Mouse (Mus musculus) forebrain, embryonic 16.5 days (tissue): ENCODE results near the gene Acox3. TPM values are rescaled to one million over a fixed set of nuclear protein-coding genes. Genes with fewer than 3 reads are reported as not detected.

Experiments
- ATAC-seq: fragments of 200-750 bp; cut with Nextera tagmentation; 2 replicates; pipeline ENCODE4 v1.8.0; 2017; ENCODE audit warnings: mild to moderate bottlenecking, moderate library complexity
- H3K27ac ChIP-seq: fragments of 300-500 bp; sonication (generic); 2 replicates; pipeline ENCODE4 v1.5.1; 2014; ENCODE audit warnings: low read length, control low read depth
- H3K27me3 ChIP-seq: fragments of 300-500 bp; sonication (generic); replicated peaks from 2 replicates; pipeline ENCODE4 v1.6.1; 2014; ENCODE audit warnings: low read length; ENCODE audit not compliant: control insufficient read depth, insufficient read depth
- H3K36me3 ChIP-seq: fragments of 300-500 bp; sonication (generic); 2 replicates; pipeline ENCODE4 v1.6.1; 2014; ENCODE audit not compliant: control insufficient read depth, insufficient read depth
- H3K4me1 ChIP-seq: fragments of 300-500 bp; sonication (generic); replicated peaks from 2 replicates; pipeline ENCODE4 v1.6.1; 2014; ENCODE audit warnings: low read length; ENCODE audit not compliant: control insufficient read depth, insufficient read depth
- H3K4me2 ChIP-seq: fragments of 300-500 bp; sonication (generic); 2 replicates; pipeline ENCODE4 v1.6.1; 2014; ENCODE audit warnings: mild to moderate bottlenecking, low read length, control low read depth
- H3K4me3 ChIP-seq: fragments of 300-500 bp; sonication (generic); replicated peaks from 2 replicates; pipeline ENCODE4 v1.5.1; 2014; ENCODE audit warnings: mild to moderate bottlenecking, low read length, control low read depth
- H3K9ac ChIP-seq: fragments of 300-500 bp; sonication (generic); replicated peaks from 2 replicates; pipeline ENCODE4 v1.6.1; 2014; ENCODE audit warnings: low read depth, low read length, control low read depth
- H3K9me3 ChIP-seq: fragments of 300-500 bp; sonication (generic); 2 replicates; pipeline ENCODE4 v1.6.1; 2016; ENCODE audit warnings: low read length; ENCODE audit not compliant: control insufficient read depth
- WGBS: fragments of 180-500 bp; shearing (Covaris S2); extraction: QIAGEN DNeasy Blood & Tissue Kit; methylation state at CpG from one replicate; pipeline ENCODE4 v1.1.7; 2014; 5-methylcytosine and 5-hydroxymethylcytosine counted together
- polyA plus RNA-seq: library from polyadenylated mRNA; unstranded; fragments of >200 nt; fragmentation: Nextera tagmentation; extraction: Ambion mirVana; gene quantifications from 2 replicates; pipeline ENCODE4 v1.2.1, GENCODE M21; 2015

The Acox3 gene
- polyA plus RNA-seq, 1 experiment from 2014 or later: 15.9 TPM

DNA sequence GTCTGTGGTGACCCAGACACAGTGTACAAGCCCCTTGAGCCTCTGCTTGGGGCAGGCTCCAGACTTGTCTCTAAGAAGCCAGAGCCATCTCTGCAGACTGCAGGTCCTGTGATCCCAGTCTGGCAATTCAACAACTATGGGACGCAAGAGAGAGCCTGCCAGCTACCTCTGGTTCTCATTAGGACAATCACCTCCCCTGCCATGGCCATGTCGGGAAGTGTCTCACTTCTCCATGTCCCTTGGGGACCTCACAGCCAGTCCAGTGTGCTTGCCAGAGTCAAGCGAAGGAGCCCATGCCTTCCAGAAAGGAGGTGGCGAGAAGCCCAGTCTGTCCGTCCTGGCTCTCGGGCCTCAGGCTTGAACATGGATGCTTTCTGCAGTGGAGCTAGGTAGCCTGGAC, 50.0 kb downstream of the Acox3 start:
- Histone ChIP-seq H3K9me3 (no peaks in the 10 kb centered on the region), H3K4me3 (no peak overlapping the region), H3K36me3 (no peaks in the 10 kb centered on the region), H3K27ac (no peak overlapping the region), H3K9ac (no peak overlapping the region), H3K4me1 (0 out of 2 replicates have a peak, but pooled peaks cover 3% of the 10 kb centered on the region), H3K27me3 (no peaks in the 10 kb centered on the region), H3K4me2 (no peak overlapping the region)
- no peak for ATAC-seq
- WGBS: 91% methylated on average over 6 of the region's 6 CpGs

DNA sequence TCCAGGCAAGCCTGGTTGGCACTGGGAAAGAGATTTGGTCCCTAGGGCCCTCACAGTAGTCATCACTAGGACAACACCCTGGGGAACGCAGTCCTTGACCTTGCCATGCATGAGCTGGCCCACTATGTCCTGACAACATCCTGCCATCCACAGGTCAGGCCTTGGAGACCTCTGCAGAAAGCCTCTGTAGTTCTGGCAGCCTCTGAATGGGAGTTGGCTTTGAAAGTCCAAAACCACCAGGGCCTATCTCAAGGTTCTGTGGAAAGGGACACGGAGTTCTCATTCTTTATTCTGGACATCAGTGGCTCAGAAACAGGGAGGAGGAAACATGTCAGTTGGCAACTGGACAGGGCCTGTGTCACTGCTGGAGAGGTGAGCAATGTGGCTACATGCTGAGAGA, 53.2 kb downstream of the Acox3 start:
- H3K27ac ChIP-seq: no peak overlapping the region
- H3K4me2 ChIP-seq: no peak overlapping the region
- 98% methylated on average over 2 of the region's 2 CpGs for WGBS
- no peaks in the 10 kb centered on the region for H3K27me3 ChIP-seq
- no peak overlapping the region for H3K9ac ChIP-seq
- no peaks in the 10 kb centered on the region for H3K36me3 ChIP-seq
- ATAC-seq: no peak
- no peak overlapping the region for H3K4me3 ChIP-seq
- H3K4me1 ChIP-seq: no peaks in the 10 kb centered on the region
- no peaks in the 10 kb centered on the region for H3K9me3 ChIP-seq

DNA sequence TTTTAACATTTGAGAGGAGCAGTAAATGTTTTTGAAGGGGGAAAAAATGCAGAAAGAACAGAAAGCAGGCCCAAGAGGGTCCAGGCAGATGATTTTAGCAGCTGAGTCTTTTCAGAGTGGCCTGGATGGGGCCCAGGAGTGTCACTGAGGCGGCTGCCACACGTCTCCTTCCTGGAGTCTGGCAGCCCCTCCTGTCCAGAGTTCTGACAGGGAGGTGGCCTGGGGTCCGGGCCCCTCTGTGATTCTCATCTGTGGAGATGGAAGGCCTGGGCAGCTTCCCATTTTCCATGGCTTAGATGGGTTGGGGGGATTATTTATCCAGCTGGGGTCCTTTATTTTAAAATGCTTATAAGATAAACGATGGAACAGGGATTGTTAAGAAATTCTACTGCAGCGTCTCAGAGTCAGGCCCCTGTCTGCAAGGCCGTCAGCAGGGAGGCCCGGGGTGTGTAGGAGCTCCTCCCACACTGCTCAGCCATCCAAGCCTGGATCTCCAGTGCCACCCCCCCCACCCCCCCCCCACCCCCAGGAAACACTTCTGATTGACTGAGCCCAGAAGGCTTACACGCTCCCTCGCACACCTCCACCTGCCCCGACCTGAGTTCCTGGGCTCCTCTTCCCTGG, 59.2 kb downstream of the Acox3 start:
- no peaks in the 10 kb centered on the region for H3K9me3 ChIP-seq
- no peaks in the 10 kb centered on the region for H3K4me1 ChIP-seq
- 56% methylated on average over 10 of the region's 10 CpGs for WGBS
- H3K36me3 ChIP-seq: no peaks in the 10 kb centered on the region
- H3K4me3 ChIP-seq: no peak overlapping the region
- H3K27ac ChIP-seq: no peak overlapping the region
- H3K27me3 ChIP-seq: no peaks in the 10 kb centered on the region
- no peak overlapping the region for H3K9ac ChIP-seq
- no peak overlapping the region for H3K4me2 ChIP-seq
- ATAC-seq: no peak

DNA sequence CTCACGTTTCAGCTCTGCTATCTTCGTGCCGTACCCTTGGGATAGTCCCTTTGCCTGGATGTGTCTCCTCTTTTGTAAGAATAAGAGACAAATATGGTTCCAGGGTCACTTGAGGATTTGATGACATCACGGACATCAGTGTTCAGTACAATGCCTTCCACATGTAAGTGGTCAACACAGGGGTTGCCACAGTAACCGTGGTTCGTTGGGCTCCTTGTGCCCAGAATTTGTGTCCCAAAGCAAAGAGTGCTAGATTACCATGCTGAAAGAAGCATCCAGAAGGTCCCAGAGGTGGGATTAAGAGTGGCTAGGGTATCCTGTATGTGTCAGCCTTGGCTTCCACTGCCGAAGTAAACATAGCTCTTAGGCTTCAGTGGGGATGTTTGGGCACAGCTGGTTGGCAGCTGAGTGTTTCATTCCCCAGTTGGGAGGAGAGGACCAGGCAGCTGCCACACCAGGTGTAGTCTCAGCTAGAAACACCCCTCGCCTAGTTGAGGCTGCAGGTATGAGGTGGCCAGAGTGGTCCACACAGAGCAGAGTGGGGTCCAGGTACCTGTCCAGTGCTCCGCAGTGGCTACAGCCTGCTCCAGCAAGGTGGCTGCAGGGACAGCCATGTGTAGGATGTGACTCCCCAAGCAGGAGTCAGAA, 60.7 kb downstream of the Acox3 start:
- Histone ChIP-seq H3K4me1 (no peaks in the 10 kb centered on the region), H3K27ac (no peak overlapping the region), H3K36me3 (no peaks in the 10 kb centered on the region), H3K4me3 (no peak overlapping the region), H3K9ac (no peak overlapping the region), H3K9me3 (no peaks in the 10 kb centered on the region), H3K27me3 (no peaks in the 10 kb centered on the region), H3K4me2 (no peak overlapping the region)
- 81% methylated on average over 9 of the region's 9 CpGs for WGBS
- no peak for ATAC-seq

DNA sequence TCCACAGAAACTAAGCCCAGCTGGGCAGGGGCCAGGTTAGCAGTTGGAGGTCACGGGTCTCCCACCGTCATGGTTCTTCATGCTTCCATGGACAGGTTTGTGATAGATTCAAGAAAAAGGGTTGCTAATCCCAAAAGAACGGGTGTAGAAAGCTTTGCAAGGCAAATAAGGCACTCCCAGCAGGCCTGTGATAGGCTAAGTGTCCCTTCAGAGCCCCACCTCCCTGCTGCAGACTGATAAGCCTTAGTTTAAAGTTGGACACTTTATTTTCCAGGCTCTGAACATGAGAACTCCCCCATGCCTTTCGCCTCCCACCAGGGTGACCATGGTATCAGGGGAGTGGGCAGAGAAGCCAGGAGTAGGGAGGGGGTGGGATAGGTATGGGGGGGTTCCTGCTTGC, 61.2 kb downstream of the Acox3 start:
- H3K4me3 ChIP-seq: no peak overlapping the region
- H3K9ac ChIP-seq: no peak overlapping the region
- no peaks in the 10 kb centered on the region for H3K27me3 ChIP-seq
- H3K9me3 ChIP-seq: no peaks in the 10 kb centered on the region
- H3K36me3 ChIP-seq: no peaks in the 10 kb centered on the region
- H3K4me2 ChIP-seq: no peak overlapping the region
- ATAC-seq: no peak
- H3K4me1 ChIP-seq: no peaks in the 10 kb centered on the region
- WGBS: 60% methylated on average over 4 of the region's 4 CpGs
- no peak overlapping the region for H3K27ac ChIP-seq

DNA sequence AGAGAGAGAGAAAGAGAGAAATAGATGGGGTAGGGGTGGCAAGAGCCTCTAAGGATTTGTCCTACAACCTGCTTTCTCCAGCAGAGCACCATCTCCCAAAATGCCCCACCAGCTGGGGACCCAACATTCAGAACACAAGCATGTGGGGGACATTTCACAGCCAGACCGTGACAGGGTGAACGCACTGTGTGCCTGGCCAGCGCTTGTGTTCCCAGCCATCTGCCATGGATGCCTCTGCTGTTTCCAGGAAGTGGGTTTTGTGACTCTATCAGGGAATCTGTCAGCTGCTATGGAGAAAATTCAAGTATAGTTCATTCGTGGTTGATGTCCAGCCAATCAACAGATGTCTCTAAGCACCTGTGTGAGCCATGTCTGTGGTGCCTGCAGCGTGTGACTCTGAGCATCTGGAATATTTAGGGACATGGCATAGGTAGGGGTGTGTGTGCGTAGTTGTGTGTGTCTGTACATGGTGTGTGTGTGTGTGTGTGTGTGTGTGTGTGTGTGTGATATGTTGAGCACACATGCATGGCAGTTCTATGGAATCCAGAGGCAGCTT, 63.2 kb downstream of the Acox3 start:
- no peak overlapping the region for H3K9ac ChIP-seq
- 80% methylated on average over 6 of the region's 6 CpGs for WGBS
- H3K4me2 ChIP-seq: no peak overlapping the region
- no peak overlapping the region for H3K27ac ChIP-seq
- H3K4me1 ChIP-seq: no peaks in the 10 kb centered on the region
- no peak for ATAC-seq
- H3K9me3 ChIP-seq: no peaks in the 10 kb centered on the region
- H3K36me3 ChIP-seq: no peaks in the 10 kb centered on the region
- H3K4me3 ChIP-seq: no peak overlapping the region
- H3K27me3 ChIP-seq: no peaks in the 10 kb centered on the region

DNA sequence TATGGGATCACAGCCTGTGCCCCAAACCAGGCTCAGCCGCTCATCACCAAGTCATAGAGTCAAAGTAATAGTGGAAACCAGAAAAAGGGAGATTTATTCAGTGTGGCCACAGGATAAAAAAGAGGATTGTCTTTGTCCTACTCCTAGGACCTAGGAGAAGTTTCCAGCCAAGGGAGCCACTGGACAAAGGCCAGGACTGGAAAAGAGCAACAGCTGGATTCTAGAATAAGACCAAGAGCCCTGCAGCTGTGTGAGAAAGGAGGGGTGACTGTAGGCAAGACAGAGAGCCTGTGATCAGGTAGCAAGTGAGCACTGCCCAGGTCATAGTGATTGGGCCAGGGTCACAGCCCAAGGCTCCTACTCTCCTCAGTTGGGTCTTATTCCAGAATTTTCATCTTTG, 64.1 kb downstream of the Acox3 start:
- Histone ChIP-seq H3K36me3 (no peaks in the 10 kb centered on the region), H3K9ac (no peak overlapping the region), H3K27me3 (no peaks in the 10 kb centered on the region), H3K9me3 (no peaks in the 10 kb centered on the region), H3K4me3 (no peak overlapping the region), H3K27ac (no peak overlapping the region), H3K4me1 (no peaks in the 10 kb centered on the region), H3K4me2 (no peak overlapping the region)
- ATAC-seq: no peak
- 88% methylated on average over 1 of the region's 1 CpGs for WGBS

DNA sequence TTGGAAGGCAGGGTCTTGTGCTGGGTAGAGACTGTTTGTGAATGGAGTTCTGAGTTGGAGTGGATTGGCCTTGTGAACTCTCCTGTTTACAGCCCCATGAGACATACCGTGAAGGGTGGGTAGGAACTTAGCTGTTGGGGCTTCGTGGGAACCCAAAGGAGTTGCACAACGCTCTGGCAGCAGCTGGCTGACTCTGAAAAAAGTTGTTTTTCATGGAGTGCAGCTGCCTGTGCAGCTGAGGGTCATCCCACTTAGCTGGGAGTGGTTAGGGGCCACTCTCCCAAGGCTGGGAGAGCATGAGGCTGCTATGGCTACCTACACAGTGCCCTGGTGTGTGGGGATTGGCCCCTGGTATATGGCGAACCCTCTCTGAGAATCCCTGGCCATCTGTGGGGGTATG, 64.7 kb downstream of the Acox3 start:
- H3K4me1 ChIP-seq: no peaks in the 10 kb centered on the region
- no peak overlapping the region for H3K4me2 ChIP-seq
- no peaks in the 10 kb centered on the region for H3K36me3 ChIP-seq
- no peak overlapping the region for H3K9ac ChIP-seq
- 79% methylated on average over 4 of the region's 4 CpGs for WGBS
- H3K27ac ChIP-seq: no peak overlapping the region
- H3K4me3 ChIP-seq: no peak overlapping the region
- H3K9me3 ChIP-seq: no peaks in the 10 kb centered on the region
- ATAC-seq: no peak
- no peaks in the 10 kb centered on the region for H3K27me3 ChIP-seq

DNA sequence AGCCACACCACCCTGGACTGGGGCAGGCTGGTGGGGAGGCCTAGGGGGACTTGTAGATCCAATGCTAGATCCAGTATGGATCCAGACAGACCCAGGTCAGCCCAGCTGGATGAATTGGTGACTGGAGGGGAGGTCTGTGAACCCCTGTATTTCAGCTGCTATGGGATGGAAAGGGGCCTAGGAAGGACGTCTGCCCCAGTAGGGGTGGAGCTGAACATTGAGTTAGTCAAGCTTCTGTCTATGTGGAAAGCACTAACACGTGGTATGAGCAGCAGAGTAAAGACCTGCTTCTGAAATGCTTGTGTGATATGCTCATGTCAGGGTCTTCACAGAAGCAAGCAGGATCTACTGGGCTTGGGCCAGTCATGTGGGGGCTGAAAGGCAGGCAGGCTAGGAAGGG, 65.4 kb downstream of the Acox3 start:
- Histone ChIP-seq H3K4me1 (no peaks in the 10 kb centered on the region), H3K9me3 (no peaks in the 10 kb centered on the region), H3K27ac (no peak overlapping the region), H3K36me3 (no peaks in the 10 kb centered on the region), H3K4me3 (no peak overlapping the region), H3K4me2 (no peak overlapping the region), H3K9ac (no peak overlapping the region), H3K27me3 (no peaks in the 10 kb centered on the region)
- no peak for ATAC-seq
- 60% methylated on average over 2 of the region's 2 CpGs for whole genome bisulfite sequencing
